Mouse (Mus musculus): ENCODE results near the gene Nccrp1. TPM values are rescaled to one million over a fixed set of nuclear protein-coding genes. Genes with fewer than 3 reads are reported as not detected.

Nccrp1 gene
- polyA plus RNA-seq, 1 experiment: not detected

DNA sequence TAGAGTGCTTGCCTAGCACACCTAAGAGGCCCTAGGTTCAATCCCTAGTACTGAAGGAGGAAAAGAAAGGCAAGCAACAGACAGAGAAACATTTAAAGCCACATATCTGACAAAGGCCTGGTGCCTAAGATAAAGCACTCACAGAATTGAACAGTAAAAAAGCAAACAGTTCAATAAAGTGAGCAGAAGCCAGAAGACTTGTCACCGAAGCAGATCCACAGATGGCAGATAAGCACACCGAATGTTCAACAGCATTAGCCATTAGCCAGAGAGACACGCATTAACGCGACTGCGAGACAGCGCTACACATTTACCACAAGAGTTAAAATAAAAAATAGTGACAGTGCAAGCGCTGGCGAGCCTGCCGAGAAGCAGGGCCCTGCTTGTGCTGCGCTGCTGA is 35.8 kb upstream of the Nccrp1 start:
- Histone ChIP-seq H3K4me1 (ENCODE audit: control insufficient read depth, insufficient read depth, low read length) (peaks cover 15% of the 10 kb centered on the region), H3K27ac (ENCODE audit: insufficient read depth, low read length) (no peak overlapping the region), H3K4me3 (ENCODE audit: insufficient read depth, low read length) (no peak overlapping the region)
- TF ChIP-seq POLR2A (IDR thresholded peaks at IDR 0.05; ENCODE audit: low read depth, low read length) (no peak), CTCF (IDR thresholded peaks at IDR 0.05; ENCODE audit: borderline replicate concordance, insufficient read depth, low read length) (no peak)

- H3K4me3 ChIP-seq (ENCODE audit: insufficient read depth, low read length): no peak overlapping the region
- H3K4me1 ChIP-seq (ENCODE audit: control insufficient read depth, insufficient read depth, low read length): peaks cover 13% of the 10 kb centered on the region
- no peak overlapping the region for H3K27ac ChIP-seq (ENCODE audit: insufficient read depth, low read length)
- TF ChIP-seq CTCF (IDR thresholded peaks at IDR 0.05; ENCODE audit: borderline replicate concordance, insufficient read depth, low read length) (no peak), POLR2A (IDR thresholded peaks at IDR 0.05; ENCODE audit: low read depth, low read length) (no peak)
These were observed 34.7 kb upstream of the Nccrp1 start for GRCm38 (mm10) chr7:28581721-28582120.

DNA sequence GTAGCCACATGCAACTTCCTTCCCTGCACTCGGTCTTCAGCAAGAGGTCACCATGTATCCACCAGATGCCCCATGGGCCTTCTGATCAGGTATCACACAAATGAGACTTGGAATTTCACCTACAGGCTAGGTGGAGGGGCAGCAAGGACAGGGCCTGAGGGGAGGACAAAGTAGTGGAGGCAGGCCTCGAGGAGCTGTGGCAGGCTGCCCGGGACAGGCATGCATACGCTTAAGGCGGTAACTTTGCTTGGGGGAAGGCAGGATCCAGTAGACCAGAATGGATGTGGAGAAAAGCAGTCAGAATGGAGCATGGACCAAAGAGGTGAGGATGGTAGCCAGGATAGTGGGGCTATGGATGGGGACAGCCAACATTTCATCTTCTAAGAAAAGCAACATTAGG is 32.8 kb upstream of the Nccrp1 start:
- Histone ChIP-seq H3K4me1 (ENCODE audit: control insufficient read depth, insufficient read depth, low read length) (peaks cover 13% of the 10 kb centered on the region; the same call in 1 of the 2 replicates), H3K4me3 (ENCODE audit: insufficient read depth, low read length) (no peak overlapping the region), H3K27ac (ENCODE audit: insufficient read depth, low read length) (no peak overlapping the region)
- no peak for TF ChIP-seq POLR2A (IDR thresholded peaks at IDR 0.05; ENCODE audit: low read depth, low read length)
- TF ChIP-seq CTCF (IDR thresholded peaks at IDR 0.05; ENCODE audit: borderline replicate concordance, insufficient read depth, low read length): no peak

DNA sequence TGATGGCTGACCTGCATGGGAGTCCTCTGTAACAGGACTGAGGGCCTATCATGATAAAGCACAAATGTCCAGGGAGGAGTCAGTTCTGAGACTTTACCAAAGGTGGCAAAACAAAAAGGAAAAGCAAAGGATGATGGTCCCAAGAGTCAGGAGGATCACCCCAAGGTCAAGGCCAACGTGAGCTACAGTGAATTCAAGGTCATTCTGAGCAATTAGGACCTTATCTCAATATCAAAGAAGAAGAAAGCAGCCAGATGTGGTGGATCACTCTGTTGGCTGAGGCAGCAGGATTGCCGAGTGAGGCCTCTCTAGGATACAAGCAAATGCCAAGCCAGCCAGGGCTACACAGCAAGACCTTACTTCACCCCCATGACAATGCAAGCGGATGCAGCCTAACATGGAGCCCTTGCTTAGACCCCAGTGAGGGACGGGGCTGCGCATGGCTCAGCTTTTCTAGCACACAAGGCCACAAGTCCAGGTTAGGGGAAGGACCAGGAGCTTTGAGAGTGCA is 31.5 kb upstream of the Nccrp1 start:
- Histone ChIP-seq H3K4me3 (ENCODE audit: insufficient read depth, low read length) (no peak overlapping the region), H3K27ac (ENCODE audit: insufficient read depth, low read length) (no peak overlapping the region), H3K4me1 (ENCODE audit: control insufficient read depth, insufficient read depth, low read length) (peaks cover 13% of the 10 kb centered on the region; the same call in 1 of the 2 replicates)
- no peak for TF ChIP-seq POLR2A (IDR thresholded peaks at IDR 0.05; ENCODE audit: low read depth, low read length)
- TF ChIP-seq CTCF (IDR thresholded peaks at IDR 0.05; ENCODE audit: borderline replicate concordance, insufficient read depth, low read length): no peak

DNA sequence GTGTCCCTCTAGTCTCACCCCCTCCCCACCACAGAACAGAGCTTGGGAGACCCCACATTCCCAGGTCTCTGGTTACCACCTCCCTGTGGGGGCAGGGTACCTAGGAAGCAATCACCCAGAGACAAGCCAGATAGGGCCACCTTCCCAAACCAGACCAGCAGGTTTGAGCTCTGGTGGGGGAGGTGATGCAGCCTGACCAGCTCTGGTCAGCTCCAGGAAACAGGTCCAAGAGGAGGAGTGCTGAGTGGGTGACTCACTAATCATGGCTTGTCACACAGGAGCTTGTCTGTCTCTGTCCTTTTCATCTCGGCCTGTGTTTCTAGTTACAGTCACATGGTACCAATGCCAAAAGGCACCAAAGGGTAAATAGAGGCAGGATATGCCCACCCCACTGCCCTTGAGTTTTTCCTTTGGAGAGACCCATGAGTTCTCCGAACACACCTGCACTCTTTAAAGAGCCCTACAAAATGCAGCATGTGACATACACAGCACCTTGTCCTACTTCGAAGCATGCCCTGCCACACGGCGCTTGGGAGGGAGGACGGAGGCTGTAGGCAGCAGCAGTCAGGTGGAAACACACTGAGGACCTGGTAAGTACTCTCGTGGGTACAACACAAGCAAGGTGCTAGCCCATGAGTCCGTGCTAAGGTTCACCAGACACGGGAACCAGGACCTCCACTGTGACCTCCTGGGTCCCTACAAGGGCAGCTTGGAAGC is 30.9 kb upstream of the Nccrp1 start:
- Histone ChIP-seq H3K4me1 (ENCODE audit: control insufficient read depth, insufficient read depth, low read length) (peaks cover 13% of the 10 kb centered on the region; the same call in 1 of the 2 replicates), H3K27ac (ENCODE audit: insufficient read depth, low read length) (no peak overlapping the region), H3K4me3 (ENCODE audit: insufficient read depth, low read length) (no peak overlapping the region)
- TF ChIP-seq CTCF (IDR thresholded peaks at IDR 0.05; ENCODE audit: borderline replicate concordance, insufficient read depth, low read length) (no peak), POLR2A (IDR thresholded peaks at IDR 0.05; ENCODE audit: low read depth, low read length) (no peak)

DNA sequence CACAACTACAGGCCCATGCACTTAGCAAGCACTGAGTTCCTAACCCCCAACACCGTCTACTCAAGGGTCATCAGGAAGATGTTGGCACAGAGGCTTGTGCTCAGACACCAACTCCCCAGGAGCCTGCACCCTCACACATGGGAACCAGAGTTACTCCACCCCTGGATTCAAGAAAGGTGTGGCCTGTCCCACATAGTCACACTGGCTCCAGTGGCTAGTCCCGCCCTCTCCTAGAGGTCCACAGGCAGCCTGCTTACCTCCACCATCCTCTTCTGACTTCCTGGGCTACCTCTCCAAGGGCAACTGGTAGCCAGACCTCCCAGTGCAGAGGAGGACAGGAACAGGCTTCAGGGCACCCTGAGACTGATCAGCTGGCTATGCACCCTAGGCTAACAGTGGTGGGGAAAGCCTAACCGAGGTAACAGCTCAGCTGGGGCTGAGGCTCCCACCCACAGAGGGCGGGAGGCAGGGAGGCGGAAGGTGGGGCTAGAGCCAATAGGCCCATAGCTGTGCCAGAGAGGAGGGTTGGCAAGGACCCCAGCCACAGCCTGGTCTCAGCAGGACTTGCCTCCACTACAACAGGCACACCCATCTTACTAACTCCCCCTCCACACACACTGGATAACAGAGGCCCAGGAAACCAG is 29.3 kb upstream of the Nccrp1 start:
- H3K27ac ChIP-seq (ENCODE audit: insufficient read depth, low read length): no peak overlapping the region
- H3K4me1 ChIP-seq (ENCODE audit: control insufficient read depth, insufficient read depth, low read length): peaks cover 13% of the 10 kb centered on the region; the same call in 1 of the 2 replicates
- TF ChIP-seq POLR2A (IDR thresholded peaks at IDR 0.05; ENCODE audit: low read depth, low read length) (no peak), CTCF (IDR thresholded peaks at IDR 0.05; ENCODE audit: borderline replicate concordance, insufficient read depth, low read length) (no peak)
- H3K4me3 ChIP-seq (ENCODE audit: insufficient read depth, low read length): no peak overlapping the region

- TF ChIP-seq CTCF (IDR thresholded peaks at IDR 0.05; ENCODE audit: borderline replicate concordance, insufficient read depth, low read length) (no peak), POLR2A (IDR thresholded peaks at IDR 0.05; ENCODE audit: low read depth, low read length) (no peak)
- Histone ChIP-seq H3K27ac (ENCODE audit: insufficient read depth, low read length) (no peak overlapping the region), H3K4me1 (ENCODE audit: control insufficient read depth, insufficient read depth, low read length) (peaks cover 13% of the 10 kb centered on the region; the same call in 1 of the 2 replicates), H3K4me3 (ENCODE audit: insufficient read depth, low read length) (no peak overlapping the region)
These were observed 28.5 kb upstream of the Nccrp1 start for GRCm38 (mm10) chr7:28575597-28575996.

DNA sequence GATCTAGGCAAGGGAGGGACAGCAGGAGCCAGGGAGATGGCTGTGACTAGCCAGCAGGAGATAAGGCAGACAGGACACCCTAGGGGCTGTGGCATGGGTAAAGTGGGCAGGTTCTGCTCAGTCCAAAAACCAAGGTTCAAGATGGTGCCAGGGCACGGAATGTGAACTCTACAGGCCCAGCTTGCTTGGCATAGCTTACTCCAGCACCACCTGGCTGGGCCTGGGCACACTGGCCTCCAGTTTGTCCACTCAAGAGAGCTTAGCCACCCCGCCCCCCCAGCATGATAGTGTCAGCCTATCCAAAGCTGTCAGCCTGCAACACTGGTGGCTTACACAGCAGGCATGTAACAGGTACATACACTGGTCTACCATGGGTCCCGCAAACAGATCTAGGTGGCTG is 26.2 kb upstream of the Nccrp1 start:
- no peak overlapping the region for H3K27ac ChIP-seq (ENCODE audit: insufficient read depth, low read length)
- H3K4me3 ChIP-seq (ENCODE audit: insufficient read depth, low read length): no peak overlapping the region
- H3K4me1 ChIP-seq (ENCODE audit: control insufficient read depth, insufficient read depth, low read length): peaks cover 12% of the 10 kb centered on the region; the same call in 1 of the 2 replicates
- TF ChIP-seq CTCF (IDR thresholded peaks at IDR 0.05; ENCODE audit: borderline replicate concordance, insufficient read depth, low read length) (no peak), POLR2A (IDR thresholded peaks at IDR 0.05; ENCODE audit: low read depth, low read length) (no peak)

DNA sequence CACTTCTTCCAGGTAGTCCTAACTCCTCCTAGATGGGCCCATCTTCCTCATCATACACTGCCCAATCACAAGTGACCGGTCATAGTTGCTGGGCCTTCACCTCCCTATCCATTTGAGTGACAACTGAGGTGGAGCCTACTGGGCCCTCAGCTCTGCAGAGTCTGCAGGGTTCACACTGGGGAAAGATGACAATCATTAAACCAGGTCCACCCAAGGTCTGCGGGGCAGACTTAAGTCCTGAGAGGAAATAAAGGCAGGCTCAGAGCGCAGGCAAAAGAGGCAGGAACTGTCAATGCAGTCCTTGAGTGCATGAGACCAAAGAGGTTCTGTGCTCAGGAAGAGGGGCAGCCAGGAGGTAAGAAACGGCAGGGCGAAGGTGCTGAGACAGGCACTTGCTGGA is 25.6 kb upstream of the Nccrp1 start:
- TF ChIP-seq CTCF (IDR thresholded peaks at IDR 0.05; ENCODE audit: borderline replicate concordance, insufficient read depth, low read length): no peak
- TF ChIP-seq POLR2A (IDR thresholded peaks at IDR 0.05; ENCODE audit: low read depth, low read length): no peak
- H3K27ac ChIP-seq (ENCODE audit: insufficient read depth, low read length): no peak overlapping the region
- no peak overlapping the region for H3K4me3 ChIP-seq (ENCODE audit: insufficient read depth, low read length)
- H3K4me1 ChIP-seq (ENCODE audit: control insufficient read depth, insufficient read depth, low read length): peaks cover 7% of the 10 kb centered on the region; the same call in 1 of the 2 replicates

All from embryonic fibroblast, embryonic 13.5 days (primary cell).